Mouse (Mus musculus) spleen, adult 2 months (tissue): ENCODE results near the gene Dnajb6.

Source experiments
- CTCF ChIP-seq: fragments of 200-500 bp; IDR thresholded peaks from 2 replicates; pipeline ENCODE4 v1.5.1; 2011; ENCODE audit warnings: mild to moderate bottlenecking, inconsistent platforms; ENCODE audit not compliant: insufficient read depth, insufficient read length, insufficient replicate concordance; ENCODE audit errors: extremely low read depth
- POLR2A ChIP-seq: fragments of 200-500 bp; IDR thresholded peaks from 2 replicates; pipeline ENCODE4 v1.6.1; 2011; ENCODE audit warnings: low read depth, low read length, inconsistent platforms

- TF ChIP-seq CTCF (peak; percentile 32; the same call in 1 of the 2 replicates), POLR2A (no peak)
Observed at GRCm38 (mm10) chr5:29687671-29688070, 47.8 kb upstream of the Dnajb6 start.
